Mouse (Mus musculus): ENCODE data around the gene Ltbp4.

DNA sequence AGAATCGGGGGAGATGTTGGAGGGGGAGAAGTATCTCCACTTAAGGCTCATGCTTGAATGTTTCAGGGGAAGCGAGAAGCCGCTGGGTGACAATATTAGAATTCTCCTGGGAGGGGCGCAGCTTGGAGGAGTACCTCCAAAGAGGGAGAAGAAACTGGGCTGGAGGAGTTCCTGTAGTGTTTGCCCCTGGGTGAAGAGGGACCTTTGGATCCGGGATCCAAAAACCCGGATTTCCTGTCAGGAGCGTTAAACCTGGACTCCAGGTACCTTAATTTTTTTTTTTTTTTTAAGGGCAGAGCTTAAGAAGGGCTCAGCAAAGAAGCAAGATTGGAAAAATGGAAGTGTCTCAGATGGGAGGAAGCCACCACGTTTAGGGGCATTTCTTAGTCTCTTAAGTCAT lies 5.6 kb downstream of the Ltbp4 start:
- TF ChIP-seq CTCF (IDR thresholded peaks at IDR 0.05; ENCODE audit: extremely low read depth, insufficient read depth, insufficient read length, insufficient replicate concordance): no peak
- no peak for TF ChIP-seq POLR2A (IDR thresholded peaks at IDR 0.05; ENCODE audit: low read depth, low read length)

Measured in spleen, adult 2 months (tissue).